Mouse (Mus musculus) ES-Bruce4 (cell line): ENCODE data around the gene Trim42. TPM values are rescaled to one million over a fixed set of nuclear protein-coding genes. Genes with fewer than 3 reads are reported as not detected.

ENCODE experiments used
- H3K27ac ChIP-seq: 2 replicates; pipeline ENCODE4 v1.5.1; 2012; ENCODE audit warnings: low read length, inconsistent platforms; ENCODE audit not compliant: insufficient read depth
- H3K27me3 ChIP-seq: 2 replicates; pipeline ENCODE4 v1.6.1; 2012; ENCODE audit warnings: mild to moderate bottlenecking, low read length, inconsistent platforms; ENCODE audit not compliant: control insufficient read depth, poor library complexity, insufficient read depth, severe bottlenecking
- H3K36me3 ChIP-seq: 2 replicates; pipeline ENCODE4 v1.6.1; 2012; ENCODE audit warnings: inconsistent platforms, mild to moderate bottlenecking, low read length, moderate library complexity; ENCODE audit not compliant: control insufficient read depth, poor library complexity, insufficient read depth, severe bottlenecking
- H3K4me1 ChIP-seq: one replicate; pipeline ENCODE4 v1.8.1; 2011; ENCODE audit warnings: low read length; ENCODE audit not compliant: control insufficient read depth, insufficient read depth
- H3K4me3 ChIP-seq: 2 replicates; pipeline ENCODE4 v1.5.1; 2011; ENCODE audit warnings: low read depth, mild to moderate bottlenecking, low read length
- H3K9ac ChIP-seq: 2 replicates; pipeline ENCODE4 v1.6.1; 2012; ENCODE audit warnings: low read depth, mild to moderate bottlenecking, inconsistent platforms; ENCODE audit not compliant: poor library complexity, severe bottlenecking
- H3K9me3 ChIP-seq: replicated peaks from 2 replicates; pipeline ENCODE4 v1.6.1; 2012; ENCODE audit warnings: mild to moderate bottlenecking, low read length, inconsistent platforms; ENCODE audit not compliant: control insufficient read depth, poor library complexity, insufficient read depth, severe bottlenecking
- CTCF ChIP-seq: IDR thresholded peaks from one replicate; pipeline ENCODE4 v1.8.1; 2011; ENCODE audit warnings: low read depth, low read length
- EP300 ChIP-seq: IDR thresholded peaks from 2 replicates; pipeline ENCODE4 v1.6.1; 2011; ENCODE audit warnings: low read depth, low read length; ENCODE audit not compliant: insufficient read depth
- POLR2A ChIP-seq: IDR thresholded peaks from one replicate; pipeline ENCODE4 v1.8.1; 2011; ENCODE audit warnings: low read length; ENCODE audit not compliant: insufficient read depth
- polyA plus RNA-seq: library from polyadenylated mRNA; stranded (reverse); fragments of >200 nt; gene quantifications from 2 replicates; pipeline ENCODE4 v1.2.4, GENCODE M21; 2011; ENCODE audit warnings: low read depth; ENCODE audit not compliant: missing spikeins, insufficient read depth, insufficient read length

The Trim42 gene
- polyA plus RNA-seq, 1 experiment = not detected

DNA sequence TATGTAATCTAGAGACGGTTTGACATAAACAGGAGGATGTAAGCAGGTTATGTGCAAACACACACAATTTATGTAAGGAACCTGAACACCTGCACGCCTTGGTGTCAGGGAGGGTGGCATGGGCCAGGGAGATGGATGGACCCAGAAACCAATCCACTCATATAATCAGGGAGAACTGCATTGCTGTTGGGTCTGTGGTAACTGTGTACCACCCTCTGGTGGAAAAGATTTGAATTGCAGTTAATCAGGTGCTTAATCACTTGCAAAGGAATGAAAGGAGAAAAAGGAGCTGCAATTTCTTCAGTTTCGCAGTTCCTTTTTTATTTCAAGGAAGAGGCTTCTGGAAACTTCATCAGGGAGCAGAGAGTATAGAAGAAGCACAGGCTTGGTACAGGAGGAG lies 46.9 kb downstream of the Trim42 start:
- no peaks in the 10 kb centered on the region for H3K36me3 ChIP-seq
- no peaks in the 10 kb centered on the region for H3K4me1 ChIP-seq
- TF ChIP-seq EP300 (no peak), CTCF (peak; percentile 15), POLR2A (no peak)
- H3K9me3 ChIP-seq = no peaks in the 10 kb centered on the region
- no peak overlapping the region for H3K4me3 ChIP-seq
- no peak overlapping the region for H3K27ac ChIP-seq
- no peak overlapping the region for H3K9ac ChIP-seq
- H3K27me3 ChIP-seq = no peaks in the 10 kb centered on the region

- H3K27ac ChIP-seq = no peak overlapping the region
- no peak for TF ChIP-seq CTCF
- TF ChIP-seq EP300 = no peak
- no peak for TF ChIP-seq POLR2A
- H3K4me3 ChIP-seq = no peak overlapping the region
- no peaks in the 10 kb centered on the region for H3K9me3 ChIP-seq
- H3K4me1 ChIP-seq = no peaks in the 10 kb centered on the region
- no peak overlapping the region for H3K9ac ChIP-seq
- no peaks in the 10 kb centered on the region for H3K27me3 ChIP-seq
- H3K36me3 ChIP-seq = no peaks in the 10 kb centered on the region
These were observed 47.6 kb downstream of the Trim42 start for GRCm38 (mm10) chr9:97322120-97322519.

DNA sequence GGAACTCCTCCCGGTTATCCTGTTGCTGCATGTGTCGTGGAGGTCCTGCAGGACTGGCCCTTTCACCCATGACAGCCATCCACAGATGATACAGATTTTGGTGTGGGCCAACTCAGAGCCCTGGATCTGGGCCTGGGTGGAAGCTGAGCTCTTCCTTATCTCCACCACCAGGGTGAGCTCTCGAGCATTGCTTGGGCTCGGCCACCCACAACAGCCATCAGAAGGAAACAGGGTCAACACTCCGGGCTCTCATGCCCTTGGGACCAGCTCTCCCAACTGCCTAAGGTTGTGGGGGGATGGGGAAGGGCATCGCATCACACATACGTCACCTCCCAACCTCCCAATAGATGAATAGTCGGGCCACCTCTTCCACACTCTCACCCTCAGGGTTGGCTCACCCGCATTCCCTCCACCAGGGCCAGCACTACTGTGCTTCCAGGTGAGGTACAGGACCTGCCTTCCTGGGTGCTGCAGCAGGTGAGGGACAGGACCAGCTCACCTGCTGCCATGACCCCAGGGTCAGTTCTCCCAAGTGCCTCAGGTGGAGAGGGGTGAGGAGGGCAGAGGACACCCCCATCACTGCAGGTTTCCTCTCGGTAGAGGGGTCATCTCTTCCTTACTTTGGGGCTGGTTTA lies 54.2 kb downstream of the Trim42 start:
- Histone ChIP-seq H3K4me1 (no peaks in the 10 kb centered on the region), H3K9me3 (no peaks in the 10 kb centered on the region), H3K4me3 (no peak overlapping the region), H3K27ac (no peak overlapping the region), H3K27me3 (no peaks in the 10 kb centered on the region), H3K36me3 (no peaks in the 10 kb centered on the region), H3K9ac (no peak overlapping the region)
- peak; percentile 55 for TF ChIP-seq CTCF
- no peak for TF ChIP-seq POLR2A
- no peak for TF ChIP-seq EP300

- no peak overlapping the region for H3K27ac ChIP-seq
- H3K9me3 ChIP-seq = no peaks in the 10 kb centered on the region
- no peak overlapping the region for H3K4me3 ChIP-seq
- no peak overlapping the region for H3K9ac ChIP-seq
- no peaks in the 10 kb centered on the region for H3K36me3 ChIP-seq
- H3K27me3 ChIP-seq = no peaks in the 10 kb centered on the region
- no peak for TF ChIP-seq POLR2A
- no peak for TF ChIP-seq CTCF
- no peak for TF ChIP-seq EP300
- no peaks in the 10 kb centered on the region for H3K4me1 ChIP-seq
These were observed 58.1 kb downstream of the Trim42 start for GRCm38 (mm10) chr9:97311614-97312013.

GRCm38 (mm10) chr9:97309509-97310053 lies 60.2 kb downstream of the Trim42 start:
- Histone ChIP-seq H3K27me3 (no peaks in the 10 kb centered on the region), H3K4me3 (no peak overlapping the region), H3K9ac (no peak overlapping the region), H3K4me1 (no peaks in the 10 kb centered on the region), H3K36me3 (no peaks in the 10 kb centered on the region), H3K9me3 (no peaks in the 10 kb centered on the region), H3K27ac (no peak overlapping the region)
- TF ChIP-seq CTCF = no peak
- no peak for TF ChIP-seq EP300
- TF ChIP-seq POLR2A = no peak

DNA sequence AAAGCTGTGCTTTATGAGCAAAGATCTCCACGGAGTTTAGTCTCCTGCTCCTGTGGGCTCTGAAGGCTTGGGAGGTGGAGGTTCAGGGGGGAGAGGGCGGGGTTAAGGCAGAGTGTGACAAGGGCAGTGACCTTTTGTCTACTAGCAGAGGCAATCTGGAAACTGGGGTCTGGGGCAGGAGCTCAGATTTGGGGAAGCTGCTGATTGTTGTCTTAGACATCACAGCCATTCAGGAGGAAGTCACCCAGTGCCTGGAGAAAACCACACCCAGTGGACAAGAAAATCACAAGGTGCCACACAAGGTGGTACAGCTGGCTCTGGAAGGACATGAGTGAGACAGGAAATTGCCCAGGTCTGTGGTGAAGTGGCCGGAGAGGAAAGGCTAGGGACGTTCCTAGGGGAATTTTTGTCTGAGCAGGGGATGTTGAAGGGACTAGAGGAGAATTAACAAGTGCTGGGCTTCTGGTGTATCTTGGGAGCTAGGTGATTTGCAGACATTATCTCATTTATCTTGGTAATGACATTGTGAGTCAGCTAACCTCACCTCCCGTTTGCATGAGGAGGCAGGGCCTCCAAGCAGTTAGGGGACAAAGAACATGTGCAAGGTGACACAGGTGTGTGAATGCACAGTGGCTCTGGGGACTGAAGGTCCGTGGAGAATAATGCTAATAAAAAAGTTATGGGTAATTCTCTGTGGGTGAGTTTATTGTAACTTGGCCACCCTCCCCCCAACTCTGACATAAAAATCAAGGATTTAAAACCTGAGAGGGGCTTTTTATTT lies 61.9 kb downstream of the Trim42 start:
- Histone ChIP-seq H3K9ac (no peak overlapping the region), H3K4me3 (no peak overlapping the region), H3K4me1 (no peaks in the 10 kb centered on the region), H3K27ac (no peak overlapping the region), H3K27me3 (no peaks in the 10 kb centered on the region), H3K9me3 (no peaks in the 10 kb centered on the region), H3K36me3 (no peaks in the 10 kb centered on the region)
- TF ChIP-seq POLR2A (no peak), EP300 (no peak), CTCF (no peak)
